Mouse (Mus musculus): ENCODE results near the gene Trp53bp1. TPM values are rescaled to one million over a fixed set of nuclear protein-coding genes. Genes with fewer than 3 reads are reported as not detected.

Gene Trp53bp1
- polyA plus RNA-seq, 1 experiment from 2014 or later, result 63.8 TPM

Other genes starting within 250 kb of the Trp53bp1 start
- 1.3 and 1.7 TPM in 2 replicates for gene Epb42, start 234.3 kb downstream of the Trp53bp1 start, polyA plus RNA-seq (2014; fragmentation: Nextera tagmentation; extraction: Ambion mirVana)
- gene Tgm5, start 185.6 kb downstream of the Trp53bp1 start, polyA plus RNA-seq (2014; fragmentation: Nextera tagmentation; extraction: Ambion mirVana), result 0.11 TPM in 1 of 2 replicates, not detected in the other
- gene Tgm7, start 161.6 kb downstream of the Trp53bp1 start, polyA plus RNA-seq (2014; fragmentation: Nextera tagmentation; extraction: Ambion mirVana), result 0.32 TPM in 1 of 2 replicates, not detected in the other
- gene Adal, start 131.0 kb downstream of the Trp53bp1 start, polyA plus RNA-seq (2014; fragmentation: Nextera tagmentation; extraction: Ambion mirVana), result 19.2 and 23.2 TPM in 2 replicates
- 19.7 and 20.8 TPM in 2 replicates for gene Lcmt2, start 130.8 kb downstream of the Trp53bp1 start, polyA plus RNA-seq (2014; fragmentation: Nextera tagmentation; extraction: Ambion mirVana)
- gene Tubgcp4, start 100.8 kb downstream of the Trp53bp1 start, polyA plus RNA-seq (2014; fragmentation: Nextera tagmentation; extraction: Ambion mirVana), result 51.6 and 58.8 TPM in 2 replicates
- 8.7 and 11.1 TPM in 2 replicates for gene Zscan29, start 100.3 kb downstream of the Trp53bp1 start, polyA plus RNA-seq (2014; fragmentation: Nextera tagmentation; extraction: Ambion mirVana)
- 6.7 and 7.2 TPM in 2 replicates for gene Map1a, start 18.2 kb upstream of the Trp53bp1 start, polyA plus RNA-seq (2014; fragmentation: Nextera tagmentation; extraction: Ambion mirVana)
- 15.0 and 15.3 TPM in 2 replicates for gene Ppip5k1, start 84.0 kb upstream of the Trp53bp1 start, polyA plus RNA-seq (2014; fragmentation: Nextera tagmentation; extraction: Ambion mirVana)
- gene Ckmt1, start 86.3 kb upstream of the Trp53bp1 start, polyA plus RNA-seq (2014; fragmentation: Nextera tagmentation; extraction: Ambion mirVana), result 64.4 and 100 TPM in 2 replicates
- not detected in 2 replicates for gene Strc, start 115.8 kb upstream of the Trp53bp1 start, polyA plus RNA-seq (2014; fragmentation: Nextera tagmentation; extraction: Ambion mirVana)
- gene Pdia3, start 142.4 kb upstream of the Trp53bp1 start, polyA plus RNA-seq (2014; fragmentation: Nextera tagmentation; extraction: Ambion mirVana), result 540 and 546 TPM in 2 replicates
- gene Catsper2, start 142.4 kb upstream of the Trp53bp1 start, polyA plus RNA-seq (2014; fragmentation: Nextera tagmentation; extraction: Ambion mirVana), result 2.1 and 2.2 TPM in 2 replicates
- 12.4 and 14.8 TPM in 2 replicates for gene Ell3, start 172.9 kb upstream of the Trp53bp1 start, polyA plus RNA-seq (2014; fragmentation: Nextera tagmentation; extraction: Ambion mirVana)
- 513 and 576 TPM in 2 replicates for gene Serf2, start 177.8 kb upstream of the Trp53bp1 start, polyA plus RNA-seq (2014; fragmentation: Nextera tagmentation; extraction: Ambion mirVana)
- gene Hypk, start 181.9 kb upstream of the Trp53bp1 start, polyA plus RNA-seq (2014; fragmentation: Nextera tagmentation; extraction: Ambion mirVana), result 84.8 and 93.4 TPM in 2 replicates
- gene Serinc4, start 185.4 kb upstream of the Trp53bp1 start, polyA plus RNA-seq (2014; fragmentation: Nextera tagmentation; extraction: Ambion mirVana), result 0.26 and 0.70 TPM in 2 replicates
- gene Mfap1b, start 202.7 kb upstream of the Trp53bp1 start, polyA plus RNA-seq (2014; fragmentation: Nextera tagmentation; extraction: Ambion mirVana), result 40.9 and 49.4 TPM in 2 replicates
- 20.0 and 23.6 TPM in 2 replicates for gene Mfap1a, start 235.3 kb upstream of the Trp53bp1 start, polyA plus RNA-seq (2014; fragmentation: Nextera tagmentation; extraction: Ambion mirVana)
- gene Wdr76, start 235.3 kb upstream of the Trp53bp1 start, polyA plus RNA-seq (2014; fragmentation: Nextera tagmentation; extraction: Ambion mirVana), result 9.1 and 9.9 TPM in 2 replicates

All from intestine, embryonic 14.5 days (tissue).